Mouse (Mus musculus): Measurements from ENCODE around the gene Htr6.

- TF ChIP-seq CTCF (IDR thresholded peaks at IDR 0.05; ENCODE audit: low read depth, low read length) (no peak), POLR2A (IDR thresholded peaks at IDR 0.05; ENCODE audit: insufficient read depth, low read length) (no peak), EP300 (IDR thresholded peaks at IDR 0.05; ENCODE audit: insufficient read depth, low read depth, low read length) (no peak)
These were observed 7.1 kb downstream of the Htr6 start for GRCm38 (mm10) chr4:139068287-139068686.

Measured in ES-Bruce4 (cell line).